In the genomic region with DNA sequence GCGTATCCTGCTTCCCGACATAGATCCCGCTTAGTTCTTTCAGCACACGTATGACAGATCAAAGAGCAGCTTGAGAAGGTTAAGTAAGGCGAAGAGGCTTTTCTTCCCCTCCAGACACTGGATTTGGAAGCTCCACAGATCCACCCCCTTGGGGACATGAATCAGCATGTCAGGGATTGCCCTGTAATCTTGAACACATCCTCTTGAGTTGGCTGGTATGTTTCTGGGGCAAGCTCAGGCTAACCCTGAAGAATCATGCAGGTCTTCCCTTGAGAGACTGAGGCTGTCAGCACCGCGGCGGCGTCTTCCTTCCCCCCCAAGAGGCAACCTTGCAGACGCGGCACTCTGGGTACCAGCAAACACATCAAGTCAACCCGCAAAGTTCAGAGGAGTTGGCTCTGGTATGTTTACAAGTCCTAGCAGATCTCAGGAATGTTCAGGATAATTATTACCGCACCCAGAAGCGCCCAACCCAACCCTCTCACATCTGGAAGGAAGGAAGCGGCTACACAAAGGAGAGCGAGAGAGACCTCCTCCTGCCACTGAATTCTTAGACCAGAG, we compare ENCODE assay signal across 8 mouse cellular contexts. TPM values are rescaled to one million over a fixed set of nuclear protein-coding genes. Genes with fewer than 3 reads are reported as not detected.
A peak's percentile ranks its signal among the peaks of the same experiment; 100 is the strongest.
DNase-seq lines count a peak whose midpoint lies in the region; ATAC-seq and TF ChIP-seq lines count a peak whose summit lies in the region.

No protein-coding gene starts in this region.

- peaks cover 7% of the 10 kb centered on the region; the same call in 1 of the 2 replicates for H3K4me1 ChIP-seq in lung, adult 2 months (ENCODE audit: control insufficient read depth, insufficient read depth, low read length)
- peaks cover 30% of the 10 kb centered on the region for H3K4me1 ChIP-seq in forebrain, embryonic 12.5 days
- H3K4me1 ChIP-seq in hindbrain, embryonic 13.5 days (replicated peaks): peaks cover 43% of the 10 kb centered on the region
- H3K4me1 ChIP-seq in liver, embryonic 15.5 days (replicated peaks): 0 out of 2 replicates have a peak, but pooled peaks cover 5% of the 10 kb centered on the region
- H3K4me1 ChIP-seq in small intestine, adult 2 months (ENCODE audit: control insufficient read depth, insufficient read depth, insufficient read length, low read length): no peaks in the 10 kb centered on the region

- peak; percentile 11 for DNase-seq in lung, adult 2 months
- no peak for DNase-seq in lung, postnatal 25 days (ENCODE audit: low spot score)
- no peak for DNase-seq in ovary, postnatal 14 days (ENCODE audit: low spot score)
- DNase-seq in left cerebral cortex, postnatal 14 days (ENCODE audit: low spot score in 2 of 2): no peak

- TF ChIP-seq POLR2A in lung, adult 2 months (IDR thresholded peaks at IDR 0.05; ENCODE audit: borderline replicate concordance, extremely low read depth, low read depth, low read length): no peak
- no peak for TF ChIP-seq POLR2A in small intestine, adult 2 months (IDR thresholded peaks at IDR 0.05; ENCODE audit: low read depth, low read length)

- H3K27me3 ChIP-seq in forebrain, embryonic 12.5 days: peaks cover 3% of the 10 kb centered on the region; the same call in 1 of the 2 replicates
- no peaks in the 10 kb centered on the region for H3K27me3 ChIP-seq in hindbrain, embryonic 13.5 days
- peaks cover 41% of the 10 kb centered on the region for H3K27me3 ChIP-seq in liver, embryonic 15.5 days
- H3K27me3 ChIP-seq in small intestine, adult 2 months (ENCODE audit: control insufficient read depth, insufficient read depth, low read length): peaks cover 13% of the 10 kb centered on the region

- H3K9me3 ChIP-seq in forebrain, embryonic 12.5 days: no peaks in the 10 kb centered on the region; the same call in 1 of the 2 replicates
- no peaks in the 10 kb centered on the region for H3K9me3 ChIP-seq in hindbrain, embryonic 13.5 days
- H3K9me3 ChIP-seq in liver, embryonic 15.5 days (replicated peaks): no peaks in the 10 kb centered on the region

- H3K27ac ChIP-seq in forebrain, embryonic 12.5 days: peak overlapping the region; percentile 96
- peak overlapping the region; percentile 98 for H3K27ac ChIP-seq in hindbrain, embryonic 13.5 days
- no peak overlapping the region for H3K27ac ChIP-seq in liver, embryonic 15.5 days (replicated peaks)
- H3K27ac ChIP-seq in small intestine, adult 2 months (ENCODE audit: insufficient read depth, low read depth, low read length): no peak overlapping the region

- H3K9ac ChIP-seq in forebrain, embryonic 12.5 days: peak overlapping the region; percentile 82
- peak overlapping the region; percentile 89 for H3K9ac ChIP-seq in hindbrain, embryonic 13.5 days
- H3K9ac ChIP-seq in liver, embryonic 15.5 days: no peak overlapping the region

- H3K36me3 ChIP-seq in forebrain, embryonic 12.5 days (replicated peaks): no peaks in the 10 kb centered on the region
- H3K36me3 ChIP-seq in hindbrain, embryonic 13.5 days: no peaks in the 10 kb centered on the region
- H3K36me3 ChIP-seq in liver, embryonic 15.5 days (replicated peaks): no peaks in the 10 kb centered on the region
- H3K36me3 ChIP-seq in small intestine, adult 2 months (ENCODE audit: control insufficient read depth, insufficient read depth, low read length): no peaks in the 10 kb centered on the region

- intact Hi-C loops in left cerebral cortex, postnatal 14 days (cut with DNase I): loop anchor here (10.0 kb wide), 1 partner anchor 99 kb away; no protein-coding TSS in a partner anchor

- H3K4me2 ChIP-seq in forebrain, embryonic 12.5 days: peak overlapping the region; percentile 76
- H3K4me2 ChIP-seq in hindbrain, embryonic 13.5 days: peak overlapping the region; percentile 83
- peak overlapping the region; percentile 60; the same call in 1 of the 2 replicates for H3K4me2 ChIP-seq in liver, embryonic 15.5 days

- 5% methylated on average over 16 of the region's 16 CpGs for WGBS in lung, adult 2 months
- 4% methylated on average over 16 of the region's 16 CpGs for WGBS in forebrain, embryonic 12.5 days
- WGBS in hindbrain, embryonic 13.5 days: under 1% methylated on average over 16 of the region's 16 CpGs
- WGBS in liver, embryonic 15.5 days (ENCODE audit: insufficient replicate concordance): 11% methylated on average over 16 of the region's 16 CpGs
- 10% methylated on average over 16 of the region's 16 CpGs for WGBS in small intestine, adult 2 months

- ATAC-seq in forebrain, embryonic 12.5 days (ENCODE audit: low FRiP score): no peak
- ATAC-seq in hindbrain, embryonic 13.5 days (ENCODE audit: low FRiP score): no peak
- no peak for ATAC-seq in liver, embryonic 15.5 days (ENCODE audit: insufficient read depth)

- H3K4me3 ChIP-seq in lung, adult 2 months (replicated peaks; ENCODE audit: extremely low read depth, low read depth, low read length): peak overlapping the region; percentile 65
- peak overlapping the region; percentile 80 for H3K4me3 ChIP-seq in forebrain, embryonic 12.5 days (replicated peaks)
- peak overlapping the region; percentile 78 for H3K4me3 ChIP-seq in hindbrain, embryonic 13.5 days
- no peak overlapping the region for H3K4me3 ChIP-seq in liver, embryonic 15.5 days (replicated peaks)
- peak overlapping the region; percentile 30 for H3K4me3 ChIP-seq in small intestine, adult 2 months (ENCODE audit: low read depth, low read length)

- TF ChIP-seq CTCF in lung, adult 2 months (IDR thresholded peaks at IDR 0.05; ENCODE audit: insufficient read depth, low read length): no peak
- TF ChIP-seq CTCF in small intestine, adult 2 months (IDR thresholded peaks at IDR 0.05; ENCODE audit: extremely low read depth, insufficient read length, insufficient replicate concordance, low read depth, low read length): no peak

RNA-seq across cellular contexts. Expression of gene Frmd4b, which starts 1.4 kb away (rescaled TPM):
- polyA plus RNA-seq in lung, adult 2 months (2012; rRNA removed): 15.3 and 22.3 TPM in 2 replicates
- polyA plus RNA-seq in forebrain, embryonic 12.5 days (2016; fragmentation: Nextera tagmentation; extraction: Ambion mirVana): 39.4 and 44.6 TPM in 2 replicates
- polyA plus RNA-seq in hindbrain, embryonic 13.5 days (2015; fragmentation: Nextera tagmentation; extraction: Ambion mirVana): 31.4 and 31.7 TPM in 2 replicates
- 6.5 and 7.9 TPM in 2 replicates for polyA plus RNA-seq in liver, embryonic 15.5 days (2015; fragmentation: Nextera tagmentation; extraction: Ambion mirVana)
- 2.6 and 4.8 TPM in 2 replicates for polyA plus RNA-seq in small intestine, adult 2 months (2012; rRNA removed)
- total RNA-seq in left cerebral cortex, postnatal 14 days (2021): 10 to 100 TPM; 19.5 to 21.0 TPM

Comparison
In these comparisons a context has a peak if more than half of its experiments do, and no peak if none do; other contexts are left out.
1. H3K27ac ChIP-seq: peak in forebrain, embryonic 12.5 days (single experiment) and hindbrain, embryonic 13.5 days (single experiment); none in liver, embryonic 15.5 days (single experiment) and small intestine, adult 2 months (single experiment).
2. Peak in every context shown above with its lines, with median percentiles within 50 percentile points of each other: H3K4me2 ChIP-seq.